Mouse (Mus musculus) heart, postnatal 0 days (tissue): Measurements from ENCODE around the gene Rrp36. TPM values are rescaled to one million over a fixed set of nuclear protein-coding genes. Genes with fewer than 3 reads are reported as not detected.

Experiments used
- ATAC-seq: fragments of 200-750 bp; cut with Nextera tagmentation; 2 replicates; pipeline ENCODE4 v1.8.0; 2017; ENCODE audit warnings: low read depth, moderate number of reproducible peaks, moderate library complexity; ENCODE audit not compliant: insufficient read depth
- DNase-seq: peaks from one replicate; pipeline ENCODE4 v3.0.0-alpha.2; 2016; ENCODE audit warnings: low spot score
- H3K27ac ChIP-seq: fragments of 300-500 bp; sonication (generic); 2 replicates; pipeline ENCODE4 v1.5.1; 2014; ENCODE audit warnings: low read depth, mild to moderate bottlenecking
- H3K27me3 ChIP-seq: fragments of 300-500 bp; sonication (generic); 2 replicates; pipeline ENCODE4 v1.6.1; 2014; ENCODE audit warnings: low read length, mixed read lengths; ENCODE audit not compliant: control insufficient read depth, insufficient read depth
- H3K36me3 ChIP-seq: fragments of 300-500 bp; sonication (generic); replicated peaks from 2 replicates; pipeline ENCODE4 v1.6.1; 2014; ENCODE audit warnings: low read length, mixed read lengths; ENCODE audit not compliant: control insufficient read depth, insufficient read depth
- H3K4me1 ChIP-seq: fragments of 300-500 bp; sonication (generic); 2 replicates; pipeline ENCODE4 v1.6.1; 2014; ENCODE audit warnings: antibody characterized with exemption; ENCODE audit not compliant: control insufficient read depth, insufficient read depth
- H3K4me2 ChIP-seq: fragments of 300-500 bp; sonication (generic); 2 replicates; pipeline ENCODE4 v1.6.1; 2014; ENCODE audit warnings: low read depth, mild to moderate bottlenecking, low read length, moderate library complexity
- H3K4me3 ChIP-seq: fragments of 300-500 bp; sonication (generic); 2 replicates; pipeline ENCODE4 v1.5.1; 2014; ENCODE audit warnings: low read depth, low read length
- H3K9ac ChIP-seq: fragments of 300-500 bp; sonication (generic); replicated peaks from 2 replicates; pipeline ENCODE4 v1.6.1; 2014; ENCODE audit warnings: low read depth, low read length, mixed read lengths
- H3K9me3 ChIP-seq: fragments of 300-500 bp; sonication (generic); replicated peaks from 2 replicates; pipeline ENCODE4 v1.6.1; 2016; ENCODE audit warnings: low read length; ENCODE audit not compliant: control insufficient read depth
- CTCF ChIP-seq: IDR thresholded peaks from 2 replicates; pipeline ENCODE4 v1.5.1; 2016; ENCODE audit warnings: antibody characterized with exemption, control low read depth, low read depth
- EP300 ChIP-seq: IDR thresholded peaks from 2 replicates; pipeline ENCODE4 v1.6.1; 2016; ENCODE audit warnings: antibody characterized with exemption, low read depth
- WGBS: fragments of 180-500 bp; shearing (Covaris S2); extraction: QIAGEN DNeasy Blood & Tissue Kit; methylation state at CpG from one replicate; pipeline ENCODE4 v1.1.7; 2014; 5-methylcytosine and 5-hydroxymethylcytosine counted together
- polyA plus RNA-seq: library from polyadenylated mRNA; unstranded; fragments of >200 nt; fragmentation: Nextera tagmentation; extraction: Ambion mirVana; gene quantifications from 2 replicates; pipeline ENCODE4 v1.2.1, GENCODE M21; 2015
- total RNA-seq: library from RNA; depleted of rRNA; stranded (reverse); fragments of >200 nt; gene quantifications from 2 replicates; pipeline ENCODE4 v1.2.3, GENCODE M21; 2014; ENCODE audit warnings: low replicate concordance

Gene Rrp36
- total and polyA plus RNA-seq, 2 experiments from 2014 or later: 18.8 to 29.7 TPM

DNA sequence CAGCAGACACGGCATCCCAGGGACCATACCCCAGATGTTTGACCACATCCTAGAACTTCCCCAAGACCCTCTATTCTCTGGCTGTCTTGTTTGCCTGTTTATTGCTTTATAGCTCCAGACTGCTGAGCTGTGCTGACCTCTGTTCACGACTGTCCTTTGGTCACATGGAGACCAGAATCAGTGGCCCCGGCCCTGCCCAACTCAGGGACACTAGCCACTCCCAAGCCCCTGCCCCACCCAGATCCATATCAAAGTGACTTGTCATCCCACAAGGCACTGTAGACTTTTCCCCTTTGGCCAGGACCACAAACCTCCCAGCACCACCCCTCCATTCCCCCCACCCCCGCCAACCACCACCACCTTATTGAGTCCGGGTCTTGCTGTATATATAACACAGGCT lies 25.1 kb upstream of the Rrp36 start:
- Histone ChIP-seq H3K4me1 (peaks cover 11% of the 10 kb centered on the region; the same call in 1 of the 2 replicates), H3K9me3 (no peaks in the 10 kb centered on the region), H3K9ac (no peak overlapping the region), H3K4me3 (no peak overlapping the region), H3K27ac (no peak overlapping the region), H3K36me3 (peaks cover 12% of the 10 kb centered on the region; the same call in 1 of the 2 replicates), H3K27me3 (no peaks in the 10 kb centered on the region), H3K4me2 (no peak overlapping the region)
- ATAC-seq: no peak
- DNase-seq: no peak
- WGBS: 82% methylated on average over 5 of the region's 5 CpGs
- no peak for TF ChIP-seq CTCF
- no peak for TF ChIP-seq EP300

- H3K4me1 ChIP-seq: peaks cover 6% of the 10 kb centered on the region; the same call in 1 of the 2 replicates
- H3K4me2 ChIP-seq: no peak overlapping the region
- H3K27ac ChIP-seq: no peak overlapping the region
- peaks cover 12% of the 10 kb centered on the region; the same call in 1 of the 2 replicates for H3K36me3 ChIP-seq
- 81% methylated on average over 6 of the region's 6 CpGs for WGBS
- H3K27me3 ChIP-seq: no peaks in the 10 kb centered on the region
- no peak for TF ChIP-seq EP300
- no peak for TF ChIP-seq CTCF
- no peak overlapping the region for H3K4me3 ChIP-seq
- no peaks in the 10 kb centered on the region for H3K9me3 ChIP-seq
- DNase-seq (no peak), ATAC-seq (no peak)
- H3K9ac ChIP-seq: peak overlapping the region; percentile 20
These were observed 24.4 kb upstream of the Rrp36 start for GRCm38 (mm10) chr17:46698515-46698914.

DNA sequence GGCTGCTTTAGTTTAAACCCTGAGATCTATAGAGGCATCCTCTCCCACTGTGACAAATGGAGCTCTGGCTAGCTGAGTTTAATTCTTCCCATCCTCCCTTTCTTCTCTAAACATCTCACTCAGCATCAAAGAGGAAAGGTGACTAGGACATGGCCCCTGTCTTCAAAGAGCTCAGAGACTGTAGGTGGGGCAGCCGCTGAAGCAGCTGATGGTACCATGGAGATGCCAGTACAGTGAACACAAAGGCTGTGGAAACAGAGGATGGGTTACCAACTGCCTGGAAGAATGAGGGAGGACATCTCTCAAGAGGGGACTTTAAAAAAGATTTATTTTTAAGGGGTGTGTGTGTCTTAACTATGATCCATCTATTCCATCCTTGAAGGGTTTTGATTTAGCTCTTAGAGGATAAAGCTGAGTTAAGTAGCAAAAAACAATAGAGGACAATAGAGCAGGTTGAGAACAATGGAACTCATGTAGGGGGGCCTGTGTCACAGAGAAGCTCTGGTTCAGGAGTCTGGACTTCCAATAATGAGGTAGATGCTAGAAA lies 20.4 kb upstream of the Rrp36 start:
- Histone ChIP-seq H3K4me3 (no peak overlapping the region), H3K27ac (no peak overlapping the region), H3K4me1 (no peaks in the 10 kb centered on the region), H3K9ac (no peak overlapping the region), H3K36me3 (peaks cover 15% of the 10 kb centered on the region), H3K9me3 (no peaks in the 10 kb centered on the region), H3K27me3 (no peaks in the 10 kb centered on the region), H3K4me2 (no peak overlapping the region)
- TF ChIP-seq CTCF (no peak), EP300 (no peak)
- WGBS: 86% methylated on average over 1 of the region's 1 CpGs
- DNase-seq (no peak), ATAC-seq (no peak)

- DNase-seq: no peak
These were observed 17.2 kb upstream of the Rrp36 start for GRCm38 (mm10) chr17:46691390-46691789.

DNA sequence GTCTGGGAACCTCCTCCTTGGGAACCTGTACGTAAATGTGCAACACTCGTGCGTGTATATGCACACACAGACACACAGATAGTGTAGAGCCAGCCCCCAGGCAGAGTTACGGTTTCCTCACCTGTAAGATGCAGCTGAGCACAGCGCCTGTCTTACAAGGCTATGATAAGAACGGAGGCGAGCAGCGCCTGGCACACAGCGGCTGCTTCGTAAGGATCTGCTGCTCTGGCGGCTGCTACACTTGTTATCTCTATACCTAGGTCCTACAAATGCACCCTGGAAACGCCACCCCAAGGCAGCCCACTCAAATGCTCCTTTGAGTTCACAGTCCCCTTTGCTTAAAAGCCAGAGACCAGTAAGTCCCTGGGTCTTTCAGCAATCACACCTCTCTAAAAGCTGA lies 16.5 kb upstream of the Rrp36 start:
- H3K4me3 ChIP-seq: no peak overlapping the region
- no peaks in the 10 kb centered on the region for H3K4me1 ChIP-seq
- no peak for DNase-seq
- 60% methylated on average over 12 of the region's 12 CpGs for WGBS
- no peak overlapping the region for H3K27ac ChIP-seq
- H3K9ac ChIP-seq: no peak overlapping the region
- H3K9me3 ChIP-seq: no peaks in the 10 kb centered on the region
- TF ChIP-seq EP300: no peak
- TF ChIP-seq CTCF: no peak
- peaks cover 24% of the 10 kb centered on the region for H3K36me3 ChIP-seq
- no peaks in the 10 kb centered on the region for H3K27me3 ChIP-seq
- no peak for ATAC-seq
- no peak overlapping the region for H3K4me2 ChIP-seq

More at GRCm38 (mm10) chr17:46691390-46691789, 17.2 kb upstream of the Rrp36 start:
- no peak overlapping the region for H3K27ac ChIP-seq
- H3K9me3 ChIP-seq: no peaks in the 10 kb centered on the region
- H3K9ac ChIP-seq: no peak overlapping the region
- no peak for ATAC-seq
- TF ChIP-seq CTCF (no peak), EP300 (no peak)
- 87% methylated on average over 2 of the region's 2 CpGs for WGBS
- H3K4me3 ChIP-seq: no peak overlapping the region
- no peak overlapping the region for H3K4me2 ChIP-seq
- no peaks in the 10 kb centered on the region for H3K27me3 ChIP-seq
- H3K4me1 ChIP-seq: no peaks in the 10 kb centered on the region
- H3K36me3 ChIP-seq: peaks cover 17% of the 10 kb centered on the region

DNA sequence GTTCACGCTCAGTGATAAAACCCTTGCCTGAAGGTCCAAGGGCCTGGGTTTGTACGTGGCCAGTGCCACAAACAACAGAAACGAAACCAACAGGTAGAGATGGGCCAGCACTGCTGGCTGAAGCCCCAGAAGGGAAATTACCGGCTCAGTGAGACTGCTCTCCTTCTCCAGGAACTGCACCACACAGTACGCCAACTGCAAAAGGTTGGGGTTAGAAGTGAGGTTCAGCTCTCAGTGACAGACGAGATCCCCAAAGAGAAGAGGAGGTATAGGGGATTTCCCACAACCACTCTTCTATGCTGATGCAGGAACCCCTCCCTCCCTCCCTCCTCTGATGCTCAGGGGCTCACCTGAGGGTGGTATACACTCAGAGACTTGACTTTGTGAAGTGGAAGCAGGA lies 11.8 kb upstream of the Rrp36 start:
- Histone ChIP-seq H3K4me3 (no peak overlapping the region), H3K27me3 (no peaks in the 10 kb centered on the region), H3K4me1 (no peaks in the 10 kb centered on the region), H3K4me2 (no peak overlapping the region), H3K36me3 (peaks cover 52% of the 10 kb centered on the region), H3K27ac (no peak overlapping the region), H3K9me3 (no peaks in the 10 kb centered on the region), H3K9ac (no peak overlapping the region)
- ATAC-seq (no peak), DNase-seq (no peak)
- WGBS: 85% methylated on average over 6 of the region's 6 CpGs
- no peak for TF ChIP-seq EP300
- TF ChIP-seq CTCF: no peak
